Mouse (Mus musculus) kidney, embryonic 14.5 days (tissue): Measurements from ENCODE around the gene Nxn. TPM values are rescaled to one million over a fixed set of nuclear protein-coding genes. Genes with fewer than 3 reads are reported as not detected.

ENCODE experiments used
- ATAC-seq: fragments of 200-750 bp; cut with Nextera tagmentation; 2 replicates; pipeline ENCODE4 v1.8.0; 2017; ENCODE audit warnings: moderate number of reproducible peaks, mild to moderate bottlenecking, moderate TSS enrichment, moderate library complexity; ENCODE audit not compliant: low FRiP score, low TSS enrichment
- H3K27ac ChIP-seq: fragments of 300-500 bp; sonication (generic); 2 replicates; pipeline ENCODE4 v1.5.1; 2014; ENCODE audit warnings: low read depth, mild to moderate bottlenecking, low read length, moderate library complexity, mixed read lengths
- H3K27me3 ChIP-seq: fragments of 300-500 bp; sonication (generic); 2 replicates; pipeline ENCODE4 v1.6.1; 2014; ENCODE audit warnings: mild to moderate bottlenecking, low read length; ENCODE audit not compliant: control insufficient read depth, insufficient read depth
- H3K36me3 ChIP-seq: fragments of 300-500 bp; sonication (generic); 2 replicates; pipeline ENCODE4 v1.6.1; 2014; ENCODE audit warnings: low read length, mixed read lengths; ENCODE audit not compliant: control insufficient read depth, insufficient read depth
- H3K4me1 ChIP-seq: fragments of 300-500 bp; sonication (generic); 2 replicates; pipeline ENCODE4 v1.6.1; 2014; ENCODE audit warnings: low read length, mixed read lengths; ENCODE audit not compliant: control insufficient read depth, insufficient read depth
- H3K4me2 ChIP-seq: fragments of 300-500 bp; sonication (generic); replicated peaks from 2 replicates; pipeline ENCODE4 v1.6.1; 2014; ENCODE audit warnings: low read depth, mild to moderate bottlenecking, low read length
- H3K4me3 ChIP-seq: fragments of 300-500 bp; sonication (generic); 2 replicates; pipeline ENCODE4 v1.5.1; 2014; ENCODE audit warnings: mild to moderate bottlenecking, low read length
- H3K9ac ChIP-seq: fragments of 300-500 bp; sonication (generic); 2 replicates; pipeline ENCODE4 v1.6.1; 2014; ENCODE audit warnings: low read depth, mild to moderate bottlenecking, low read length, moderate library complexity
- H3K9me3 ChIP-seq: fragments of 300-500 bp; sonication (generic); 2 replicates; pipeline ENCODE4 v1.6.1; 2016; ENCODE audit warnings: low read length; ENCODE audit not compliant: control insufficient read depth
- WGBS: fragments of 180-500 bp; shearing (Covaris S2); extraction: QIAGEN DNeasy Blood & Tissue Kit; methylation state at CpG from one replicate; pipeline ENCODE4 v1.1.7; 2014; 5-methylcytosine and 5-hydroxymethylcytosine counted together
- polyA plus RNA-seq: library from polyadenylated mRNA; unstranded; fragments of >200 nt; fragmentation: Nextera tagmentation; extraction: Ambion mirVana; gene quantifications from 2 replicates; pipeline ENCODE4 v1.2.1, GENCODE M21; 2014

The Nxn gene
- polyA plus RNA-seq, 1 experiment from 2014 or later = 38.0 TPM

- Histone ChIP-seq H3K27me3 (no peaks in the 10 kb centered on the region), H3K4me3 (no peak overlapping the region), H3K9me3 (no peaks in the 10 kb centered on the region), H3K9ac (no peak overlapping the region), H3K36me3 (no peaks in the 10 kb centered on the region), H3K4me1 (peaks cover 31% of the 10 kb centered on the region), H3K27ac (peak overlapping the region; percentile 26; the same call in 1 of the 2 replicates), H3K4me2 (no peak overlapping the region)
- WGBS = 9% methylated on average over 7 of the region's 7 CpGs
- no peak for ATAC-seq
These were observed 61.2 kb downstream of the Nxn start for GRCm38 (mm10) chr11:76337764-76338163.

DNA sequence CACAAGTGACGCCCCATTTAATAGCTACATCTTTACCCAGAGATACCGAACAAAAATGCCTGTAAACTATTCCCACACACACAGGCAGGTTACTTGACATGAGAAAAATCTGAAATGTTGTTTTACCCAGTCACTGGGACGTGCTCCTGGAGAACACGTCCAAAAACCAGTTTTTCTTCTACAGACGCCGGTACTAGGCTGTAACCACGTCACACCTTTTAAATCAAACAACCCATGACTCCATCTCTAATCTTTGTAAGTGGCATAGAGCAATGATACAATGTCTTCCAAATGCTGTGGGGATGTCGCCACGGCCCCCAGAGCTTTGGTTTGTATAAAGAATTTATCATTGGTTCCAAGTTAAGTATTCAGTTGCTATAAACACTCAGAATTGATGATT is 61.7 kb downstream of the Nxn start:
- WGBS = 65% methylated on average over 9 of the region's 9 CpGs
- no peaks in the 10 kb centered on the region for H3K27me3 ChIP-seq
- no peak overlapping the region for H3K9ac ChIP-seq
- H3K27ac ChIP-seq = no peak overlapping the region
- ATAC-seq = no peak
- H3K4me2 ChIP-seq = no peak overlapping the region
- no peak overlapping the region for H3K4me3 ChIP-seq
- H3K36me3 ChIP-seq = no peaks in the 10 kb centered on the region
- H3K9me3 ChIP-seq = no peaks in the 10 kb centered on the region
- peaks cover 33% of the 10 kb centered on the region for H3K4me1 ChIP-seq

- ATAC-seq = no peak
- no peak overlapping the region for H3K27ac ChIP-seq
- H3K4me1 ChIP-seq = peaks cover 26% of the 10 kb centered on the region
- no peak overlapping the region for H3K9ac ChIP-seq
- H3K36me3 ChIP-seq = no peaks in the 10 kb centered on the region
- H3K9me3 ChIP-seq = no peaks in the 10 kb centered on the region
- H3K4me3 ChIP-seq = no peak overlapping the region
- H3K27me3 ChIP-seq = no peaks in the 10 kb centered on the region
- no peak overlapping the region for H3K4me2 ChIP-seq
These were observed 62.7 kb downstream of the Nxn start for GRCm38 (mm10) chr11:76336224-76336623.

GRCm38 (mm10) chr11:76334966-76335365 is 64.0 kb downstream of the Nxn start:
- no peak overlapping the region for H3K4me2 ChIP-seq
- H3K27ac ChIP-seq = no peak overlapping the region
- WGBS = 87% methylated on average over 10 of the region's 10 CpGs
- no peak overlapping the region for H3K4me3 ChIP-seq
- peaks cover 16% of the 10 kb centered on the region for H3K4me1 ChIP-seq
- H3K27me3 ChIP-seq = no peaks in the 10 kb centered on the region
- no peaks in the 10 kb centered on the region for H3K9me3 ChIP-seq
- no peak overlapping the region for H3K9ac ChIP-seq
- no peak for ATAC-seq
- no peaks in the 10 kb centered on the region for H3K36me3 ChIP-seq

GRCm38 (mm10) chr11:76332240-76332639 is 66.7 kb downstream of the Nxn start:
- Histone ChIP-seq H3K9ac (no peak overlapping the region), H3K4me1 (peaks cover 19% of the 10 kb centered on the region), H3K4me2 (no peak overlapping the region), H3K27ac (no peak overlapping the region), H3K27me3 (no peaks in the 10 kb centered on the region), H3K4me3 (no peak overlapping the region), H3K36me3 (no peaks in the 10 kb centered on the region), H3K9me3 (no peaks in the 10 kb centered on the region)
- no peak for ATAC-seq
- 29% methylated on average over 5 of the region's 5 CpGs for WGBS

DNA sequence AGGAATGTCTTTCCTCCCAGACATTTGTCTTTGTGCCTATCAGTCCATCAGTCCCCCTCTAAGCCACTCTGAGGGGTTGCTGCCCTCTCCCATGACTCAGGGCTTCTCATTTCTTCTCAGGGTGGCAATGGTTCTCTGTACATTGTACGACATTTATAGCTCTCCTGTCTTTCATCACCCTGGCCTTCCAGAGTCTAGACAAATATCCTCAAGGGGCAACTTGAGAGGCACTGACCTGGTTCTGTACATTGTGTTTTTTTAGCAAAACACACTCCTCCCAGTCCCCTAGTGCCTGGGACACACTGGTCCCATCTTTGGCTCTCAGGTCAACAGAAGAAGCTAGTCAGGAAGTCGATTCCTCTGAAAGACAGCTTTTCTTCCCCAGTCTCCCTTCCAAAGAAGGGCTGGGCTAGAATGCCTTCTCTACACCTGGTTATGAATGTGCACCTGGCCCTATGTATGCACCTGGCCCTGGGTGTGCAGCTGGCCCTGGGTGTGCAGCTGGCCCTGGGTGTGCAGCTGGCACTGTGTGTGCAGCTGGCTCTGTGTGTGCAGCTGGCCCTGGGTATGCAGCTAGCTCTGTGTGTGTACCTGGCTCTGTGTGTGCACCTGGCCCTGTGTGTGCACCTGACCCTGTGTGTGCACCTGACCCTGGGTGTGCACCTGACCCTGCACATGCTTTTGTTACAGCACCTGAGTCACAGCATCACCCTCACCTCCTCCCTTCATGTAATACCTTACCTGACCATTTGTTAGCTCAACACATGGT is 70.2 kb downstream of the Nxn start:
- no peak for ATAC-seq

DNA sequence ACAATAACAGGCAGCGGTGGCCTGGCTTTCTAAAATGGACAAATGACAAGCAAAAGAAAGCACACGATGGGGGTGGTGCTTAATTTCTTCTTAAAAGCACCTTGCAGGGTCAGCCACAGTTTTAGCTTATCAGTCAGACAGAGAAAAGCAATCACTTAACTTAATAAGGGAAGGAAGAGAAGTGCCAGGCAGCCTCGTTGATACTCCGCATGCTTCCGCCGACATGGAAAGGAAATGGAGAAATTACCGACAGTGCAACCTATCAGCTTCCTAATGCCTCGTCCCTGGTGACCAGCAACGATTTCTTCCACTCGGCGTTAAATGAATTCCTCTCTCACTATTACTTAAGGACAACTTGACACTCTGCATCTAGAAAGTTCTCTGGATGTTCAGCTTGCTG is 70.9 kb downstream of the Nxn start:
- H3K9me3 ChIP-seq = no peaks in the 10 kb centered on the region
- WGBS = 57% methylated on average over 11 of the region's 11 CpGs
- no peak overlapping the region for H3K4me2 ChIP-seq
- no peak for ATAC-seq
- H3K27ac ChIP-seq = no peak overlapping the region
- H3K4me3 ChIP-seq = no peak overlapping the region
- no peaks in the 10 kb centered on the region for H3K36me3 ChIP-seq
- no peak overlapping the region for H3K9ac ChIP-seq
- peaks cover 45% of the 10 kb centered on the region for H3K4me1 ChIP-seq
- no peaks in the 10 kb centered on the region for H3K27me3 ChIP-seq

More for the DNA sequence above, 70.2 kb downstream of the Nxn start:
- Histone ChIP-seq H3K27me3 (no peaks in the 10 kb centered on the region), H3K9me3 (no peaks in the 10 kb centered on the region), H3K4me3 (no peak overlapping the region), H3K36me3 (no peaks in the 10 kb centered on the region), H3K4me2 (no peak overlapping the region), H3K4me1 (peaks cover 43% of the 10 kb centered on the region), H3K9ac (no peak overlapping the region), H3K27ac (no peak overlapping the region)
- 29% methylated on average over 2 of the region's 2 CpGs for WGBS

GRCm38 (mm10) chr11:76326672-76327071 is 72.3 kb downstream of the Nxn start:
- Histone ChIP-seq H3K9me3 (no peaks in the 10 kb centered on the region), H3K4me1 (peaks cover 52% of the 10 kb centered on the region), H3K27ac (no peak overlapping the region), H3K4me2 (no peak overlapping the region), H3K36me3 (no peaks in the 10 kb centered on the region), H3K9ac (no peak overlapping the region), H3K27me3 (no peaks in the 10 kb centered on the region), H3K4me3 (no peak overlapping the region)
- 78% methylated on average over 6 of the region's 6 CpGs for WGBS
- no peak for ATAC-seq

GRCm38 (mm10) chr11:76326051-76326450 is 72.9 kb downstream of the Nxn start:
- H3K4me1 ChIP-seq = peaks cover 52% of the 10 kb centered on the region
- 88% methylated on average over 2 of the region's 2 CpGs for WGBS

More at GRCm38 (mm10) chr11:76326051-76326450, 72.9 kb downstream of the Nxn start:
- H3K36me3 ChIP-seq = no peaks in the 10 kb centered on the region
- no peak for ATAC-seq
- H3K4me2 ChIP-seq = no peak overlapping the region
- H3K27ac ChIP-seq = no peak overlapping the region
- no peaks in the 10 kb centered on the region for H3K27me3 ChIP-seq
- no peaks in the 10 kb centered on the region for H3K9me3 ChIP-seq
- H3K9ac ChIP-seq = no peak overlapping the region
- H3K4me3 ChIP-seq = no peak overlapping the region
